Mouse (Mus musculus): ENCODE measurements at regions not wholly inside any gene's neighbourhood (a gene's known extent, or its start where the extent isn't known, plus 50 kb on each side); places are given as distances from the start of the nearest gene placed in this dataset.
"Not testable (repeated sequence)": the region's sequence is repeated elsewhere in the genome, so short reads cannot be mapped to it uniquely, and the experiment has no call there.

DNA sequence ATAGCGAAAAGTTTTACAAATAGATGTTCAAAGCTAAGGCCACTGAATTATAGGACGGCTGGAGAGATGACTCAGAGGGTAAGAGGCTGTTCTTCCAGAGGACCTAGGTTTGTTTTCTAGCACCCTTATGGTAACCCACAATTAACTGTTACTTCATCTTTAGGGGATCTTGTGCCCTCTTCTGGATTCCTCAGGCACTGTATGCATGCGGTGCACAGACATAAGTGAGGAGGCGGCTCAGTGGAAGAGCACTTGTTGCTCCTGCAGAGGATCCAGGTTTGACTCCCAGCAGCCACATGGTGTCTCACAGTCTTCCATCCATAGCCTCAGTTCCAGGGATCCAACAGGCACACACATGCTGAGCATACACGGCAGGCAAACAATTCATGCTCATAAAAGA, 89.7 kb upstream of the Shb start:
- no peaks in the 10 kb centered on the region for H3K4me1 ChIP-seq (ENCODE audit: control insufficient read depth, insufficient read depth, insufficient read length, low read length)
- WGBS: 91% methylated on average over 5 of the region's 5 CpGs
- no peaks in the 10 kb centered on the region for H3K27me3 ChIP-seq (ENCODE audit: control insufficient read depth, insufficient read depth, low read length)
- no peak for TF ChIP-seq CTCF (IDR thresholded peaks at IDR 0.05; ENCODE audit: extremely low read depth, insufficient read length, insufficient replicate concordance, low read depth, low read length)
- H3K27ac ChIP-seq (ENCODE audit: insufficient read depth, low read depth, low read length): no peak overlapping the region
- no peak overlapping the region for H3K4me3 ChIP-seq (ENCODE audit: low read depth, low read length)
- H3K36me3 ChIP-seq (ENCODE audit: control insufficient read depth, insufficient read depth, low read length): no peaks in the 10 kb centered on the region

GRCm38 (mm10) chr4:45617126-45617525, 84.9 kb upstream of the Shb start:
- Histone ChIP-seq H3K36me3 (ENCODE audit: control insufficient read depth, insufficient read depth, low read length) (no peaks in the 10 kb centered on the region), H3K27ac (ENCODE audit: insufficient read depth, low read depth, low read length) (no peak overlapping the region), H3K4me3 (ENCODE audit: low read depth, low read length) (no peak overlapping the region), H3K27me3 (ENCODE audit: control insufficient read depth, insufficient read depth, low read length) (no peaks in the 10 kb centered on the region), H3K4me1 (ENCODE audit: control insufficient read depth, insufficient read depth, insufficient read length, low read length) (no peaks in the 10 kb centered on the region)
- no peak for TF ChIP-seq POLR2A (IDR thresholded peaks at IDR 0.05; ENCODE audit: low read depth, low read length)
- no peak for TF ChIP-seq CTCF (IDR thresholded peaks at IDR 0.05; ENCODE audit: extremely low read depth, insufficient read length, insufficient replicate concordance, low read depth, low read length)
- WGBS: 42% methylated on average over 3 of the region's 3 CpGs

DNA sequence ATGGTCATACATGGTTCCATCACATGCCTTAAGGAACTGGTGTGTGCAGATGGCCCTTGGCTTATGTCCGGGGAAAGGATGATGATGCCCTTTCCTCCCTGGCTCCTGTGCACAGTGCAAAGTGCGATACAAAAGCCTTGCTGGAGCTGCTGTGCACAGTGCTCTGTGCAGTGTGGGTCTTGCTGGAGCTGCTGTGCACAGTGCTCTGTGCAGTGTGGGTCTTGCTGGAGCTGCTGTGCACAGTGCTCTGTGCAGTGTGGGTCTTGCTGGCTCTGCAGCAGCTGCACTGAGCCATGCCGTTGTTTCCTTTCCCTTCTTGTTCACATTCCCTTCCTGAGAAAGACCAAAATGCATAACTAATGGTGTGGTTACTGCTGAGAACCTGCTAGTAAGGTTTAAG, 81.2 kb upstream of the Shb start:
- not testable (repeated sequence) for H3K4me1 ChIP-seq (ENCODE audit: control insufficient read depth, insufficient read depth, insufficient read length, low read length); H3K4me3 ChIP-seq (ENCODE audit: low read depth, low read length)
- 67% methylated on average over 3 of the region's 3 CpGs for WGBS

DNA sequence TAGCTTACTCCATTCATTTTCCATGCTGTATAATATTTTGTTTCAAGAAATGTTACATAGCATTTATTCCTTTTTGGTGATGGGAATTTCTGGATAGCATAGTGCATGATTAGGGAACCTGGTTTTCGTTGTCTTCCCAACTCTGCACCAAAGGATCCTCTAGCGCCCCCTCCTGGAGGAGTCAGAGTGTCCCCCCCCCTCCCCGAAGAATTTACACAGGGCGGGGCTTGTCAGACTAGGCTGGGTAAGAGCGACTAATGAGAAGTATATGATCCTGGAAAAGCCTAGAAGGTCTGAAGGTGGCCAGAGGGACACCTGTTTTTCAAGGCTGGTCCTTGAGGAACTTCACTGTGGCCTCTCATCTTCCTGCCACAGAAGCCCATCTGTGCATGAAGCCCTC, 79.9 kb upstream of the Shb start:
- no peaks in the 10 kb centered on the region for H3K27me3 ChIP-seq (ENCODE audit: control insufficient read depth, insufficient read depth, low read length)
- peak; percentile 83; the same call in 1 of the 2 replicates for TF ChIP-seq CTCF (IDR thresholded peaks at IDR 0.05; ENCODE audit: extremely low read depth, insufficient read length, insufficient replicate concordance, low read depth, low read length)
- no peak for TF ChIP-seq POLR2A (IDR thresholded peaks at IDR 0.05; ENCODE audit: low read depth, low read length)
- H3K36me3 ChIP-seq (ENCODE audit: control insufficient read depth, insufficient read depth, low read length): no peaks in the 10 kb centered on the region
- H3K27ac ChIP-seq (ENCODE audit: insufficient read depth, low read depth, low read length): no peak overlapping the region
- WGBS: 12% methylated on average over 5 of the region's 5 CpGs
- H3K4me1 ChIP-seq (ENCODE audit: control insufficient read depth, insufficient read depth, insufficient read length, low read length): no peaks in the 10 kb centered on the region
- no peak overlapping the region for H3K4me3 ChIP-seq (ENCODE audit: low read depth, low read length)

More for the DNA sequence above, 81.2 kb upstream of the Shb start:
- H3K27me3 ChIP-seq (ENCODE audit: control insufficient read depth, insufficient read depth, low read length); H3K27ac ChIP-seq (ENCODE audit: insufficient read depth, low read depth, low read length); H3K36me3 ChIP-seq (ENCODE audit: control insufficient read depth, insufficient read depth, low read length): not testable (repeated sequence)

GRCm38 (mm10) chr4:45610937-45611336, 78.7 kb upstream of the Shb start:
- no peaks in the 10 kb centered on the region for H3K27me3 ChIP-seq (ENCODE audit: control insufficient read depth, insufficient read depth, low read length)
- no peak overlapping the region for H3K27ac ChIP-seq (ENCODE audit: insufficient read depth, low read depth, low read length)
- 81% methylated on average over 5 of the region's 5 CpGs for WGBS
- H3K4me3 ChIP-seq (ENCODE audit: low read depth, low read length): no peak overlapping the region
- TF ChIP-seq CTCF (IDR thresholded peaks at IDR 0.05; ENCODE audit: extremely low read depth, insufficient read length, insufficient replicate concordance, low read depth, low read length) (no peak), POLR2A (IDR thresholded peaks at IDR 0.05; ENCODE audit: low read depth, low read length) (no peak)
- H3K36me3 ChIP-seq (ENCODE audit: control insufficient read depth, insufficient read depth, low read length): no peaks in the 10 kb centered on the region
- no peaks in the 10 kb centered on the region for H3K4me1 ChIP-seq (ENCODE audit: control insufficient read depth, insufficient read depth, insufficient read length, low read length)

GRCm38 (mm10) chr4:45606578-45606977, 74.3 kb upstream of the Shb start:
- TF ChIP-seq CTCF (IDR thresholded peaks at IDR 0.05; ENCODE audit: extremely low read depth, insufficient read length, insufficient replicate concordance, low read depth, low read length) (no peak), POLR2A (IDR thresholded peaks at IDR 0.05; ENCODE audit: low read depth, low read length) (no peak)
- no peak overlapping the region for H3K27ac ChIP-seq (ENCODE audit: insufficient read depth, low read depth, low read length)
- 69% methylated on average over 7 of the region's 7 CpGs for WGBS
- H3K4me3 ChIP-seq (ENCODE audit: low read depth, low read length): no peak overlapping the region
- no peaks in the 10 kb centered on the region for H3K27me3 ChIP-seq (ENCODE audit: control insufficient read depth, insufficient read depth, low read length)
- H3K36me3 ChIP-seq (ENCODE audit: control insufficient read depth, insufficient read depth, low read length): no peaks in the 10 kb centered on the region
- H3K4me1 ChIP-seq (ENCODE audit: control insufficient read depth, insufficient read depth, insufficient read length, low read length): no peaks in the 10 kb centered on the region

DNA sequence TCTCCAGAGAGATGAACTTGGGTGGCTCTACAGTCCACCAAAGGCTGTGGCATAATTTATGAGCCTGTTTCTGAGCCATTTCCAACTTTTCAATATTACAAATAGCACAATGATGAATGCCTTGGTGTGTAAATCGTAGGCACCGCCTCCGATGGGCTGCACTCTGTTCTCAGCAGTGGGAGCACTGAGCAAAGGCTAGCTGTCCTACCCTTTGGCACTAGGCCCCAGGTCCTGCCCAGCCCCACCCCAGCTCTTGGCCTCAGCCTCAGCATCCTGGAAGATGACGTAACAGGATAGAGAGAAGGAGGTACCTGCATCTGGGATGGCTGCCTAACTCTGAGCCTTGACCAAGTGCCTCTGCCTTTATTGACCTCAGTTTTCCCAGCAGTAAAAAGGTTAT, 73.4 kb upstream of the Shb start:
- Histone ChIP-seq H3K27ac (ENCODE audit: insufficient read depth, low read depth, low read length) (no peak overlapping the region), H3K4me3 (ENCODE audit: low read depth, low read length) (no peak overlapping the region), H3K27me3 (ENCODE audit: control insufficient read depth, insufficient read depth, low read length) (no peaks in the 10 kb centered on the region), H3K36me3 (ENCODE audit: control insufficient read depth, insufficient read depth, low read length) (no peaks in the 10 kb centered on the region), H3K4me1 (ENCODE audit: control insufficient read depth, insufficient read depth, insufficient read length, low read length) (no peaks in the 10 kb centered on the region)
- WGBS: 26% methylated on average over 4 of the region's 4 CpGs
- TF ChIP-seq POLR2A (IDR thresholded peaks at IDR 0.05; ENCODE audit: low read depth, low read length) (no peak), CTCF (IDR thresholded peaks at IDR 0.05; ENCODE audit: extremely low read depth, insufficient read length, insufficient replicate concordance, low read depth, low read length) (no peak)

DNA sequence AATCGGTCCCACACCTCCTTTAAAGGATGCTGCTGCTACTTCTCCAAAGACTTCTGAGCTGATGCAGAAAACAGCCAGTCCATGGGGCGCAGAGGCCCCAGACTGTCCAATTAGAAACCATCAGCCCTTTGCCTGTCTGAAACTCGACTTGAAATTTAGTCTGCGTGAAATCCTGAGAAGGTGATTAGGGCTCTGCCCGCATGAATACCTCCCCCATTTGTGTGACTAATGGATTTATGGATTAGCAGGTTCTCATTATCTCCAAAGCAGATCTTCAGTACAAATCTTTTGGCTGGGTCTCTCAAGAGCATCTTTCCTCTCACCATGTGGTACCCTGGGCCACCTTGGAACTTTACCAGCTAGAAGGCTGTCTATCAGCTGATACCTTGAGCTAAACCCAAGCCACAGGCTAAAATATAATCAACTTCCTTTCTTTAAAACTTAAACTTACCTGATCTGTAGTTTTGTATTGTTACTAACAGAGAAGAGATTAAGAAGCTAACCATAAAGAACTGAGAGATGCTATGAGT, 72.1 kb upstream of the Shb start:
- WGBS: 81% methylated on average over 5 of the region's 5 CpGs
- no peaks in the 10 kb centered on the region for H3K36me3 ChIP-seq (ENCODE audit: control insufficient read depth, insufficient read depth, low read length)
- TF ChIP-seq POLR2A (IDR thresholded peaks at IDR 0.05; ENCODE audit: low read depth, low read length) (no peak), CTCF (IDR thresholded peaks at IDR 0.05; ENCODE audit: extremely low read depth, insufficient read length, insufficient replicate concordance, low read depth, low read length) (no peak)

More for the DNA sequence above, 72.1 kb upstream of the Shb start:
- Histone ChIP-seq H3K27ac (ENCODE audit: insufficient read depth, low read depth, low read length) (no peak overlapping the region), H3K27me3 (ENCODE audit: control insufficient read depth, insufficient read depth, low read length) (no peaks in the 10 kb centered on the region; the same call in 1 of the 2 replicates), H3K4me3 (ENCODE audit: low read depth, low read length) (no peak overlapping the region), H3K4me1 (ENCODE audit: control insufficient read depth, insufficient read depth, insufficient read length, low read length) (no peaks in the 10 kb centered on the region)
